Mouse (Mus musculus) erythroblast, embryonic 14.5 days (primary cell): ENCODE measurements around the gene Nox1.

Experiments used
- GATA1 ChIP-seq: IDR thresholded peaks from 2 replicates; pipeline ENCODE4 v1.6.1; 2012; ENCODE audit warnings: low read length, inconsistent platforms, mixed read lengths
- TAL1 ChIP-seq: IDR thresholded peaks from 3 replicates; pipeline ENCODE4 v1.6.1; 2012; ENCODE audit warnings: low read length, inconsistent platforms, mixed read lengths

GRCm38 (mm10) chrX:134163484-134163883 is 58.3 kb downstream of the Nox1 start:
- TF ChIP-seq GATA1 (no peak), TAL1 (no peak)
